Mouse (Mus musculus) megakaryocyte progenitor cell, adult 5-6 weeks (primary cell): Measurements from ENCODE around the gene Gm6993. TPM values are rescaled to one million over a fixed set of nuclear protein-coding genes. Genes with fewer than 3 reads are reported as not detected.

Experiments used
- ATAC-seq: replicated peaks from 2 replicates; pipeline ENCODE4 v1.8.0; 2016; ENCODE audit warnings: mild to moderate bottlenecking, moderate TSS enrichment, inconsistent platforms; ENCODE audit not compliant: poor library complexity
- total RNA-seq, 2 experiments: library from RNA; stranded (forward) in 1 of 2; stranded (reverse) in 1 of 2; fragments of 157-497, 149-512 nt in 1 of 2; fragments of 200-1000 nt in 1 of 2; gene quantifications; 2 replicates each; pipeline versions ENCODE4 v1.2.3 to v1.2.4; 2015 to 2017

Gene Gm6993
- total RNA-seq (2015) (not detected in 2 replicates), total RNA-seq (2017) (not detected in 2 replicates)

DNA sequence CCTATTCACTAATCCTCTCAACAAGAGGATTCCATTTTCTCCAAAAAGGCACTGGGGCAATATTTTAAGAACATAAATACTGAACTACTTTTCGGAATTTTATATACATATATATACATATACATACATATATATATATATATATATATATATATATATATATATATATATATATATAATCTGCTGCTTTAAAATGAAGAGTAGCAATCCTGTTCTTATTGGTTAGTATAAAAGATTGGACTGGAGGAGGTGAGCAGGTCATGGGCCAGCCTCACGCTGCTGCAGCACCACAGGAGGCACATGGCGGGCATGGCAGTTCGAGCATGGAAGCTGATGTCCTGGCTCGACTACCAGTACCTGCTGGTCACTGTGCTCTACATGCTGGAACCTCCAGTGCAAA lies at the start of gene Gm6993:
Gm6993 (plus strand) TSS at position 301 of the 400 bp plus-strand sequence.
- no peak for ATAC-seq

DNA sequence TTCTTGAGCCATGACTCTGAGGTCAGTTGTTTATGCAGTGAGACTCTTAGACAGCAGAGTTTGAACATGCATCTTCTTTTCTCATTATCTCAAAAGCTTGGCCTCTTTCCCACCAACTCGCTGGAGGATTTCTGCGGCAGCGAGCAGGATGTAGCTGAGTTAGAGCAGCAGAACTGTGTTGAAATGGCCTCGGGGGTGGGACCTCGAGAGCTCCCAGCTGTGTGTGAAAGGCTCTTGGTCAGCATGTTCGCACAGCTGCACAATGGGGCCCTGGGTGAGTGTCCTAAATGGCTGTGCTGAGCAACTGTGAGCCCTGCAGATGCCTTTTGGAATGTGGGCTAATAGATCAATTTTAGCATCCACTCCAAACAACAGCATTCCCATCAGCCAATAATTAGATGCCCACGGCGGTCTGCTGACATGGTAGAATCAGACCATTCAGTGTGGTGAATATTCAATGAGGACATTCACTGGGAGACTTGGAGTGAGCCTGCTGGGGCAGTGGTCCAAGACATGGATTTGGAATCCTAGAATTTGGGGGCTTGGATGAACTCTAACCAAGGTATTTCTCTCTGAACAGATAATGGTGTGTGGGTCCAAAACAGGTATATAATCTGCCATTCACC lies 49.1 kb upstream of the Gm6993 start:
- ATAC-seq, result no peak

DNA sequence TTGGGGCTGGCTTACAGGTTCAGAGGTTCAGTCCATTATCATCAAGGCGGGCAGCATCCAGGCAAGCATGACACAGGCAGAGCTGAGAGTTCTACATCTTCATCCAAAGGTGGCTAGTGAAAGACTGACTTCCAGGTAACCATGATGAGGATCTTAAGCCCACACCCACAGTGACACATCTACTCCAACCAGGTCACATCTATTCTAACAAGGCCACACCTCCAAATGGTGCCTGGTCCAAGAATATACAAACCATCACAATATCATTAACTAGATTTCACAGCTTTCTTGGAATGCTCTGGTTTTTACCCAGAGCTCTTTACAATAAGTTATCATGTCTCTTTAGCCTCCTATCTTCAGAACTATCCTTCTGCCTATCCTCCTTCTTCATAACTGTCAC lies 38.1 kb upstream of the Gm6993 start:
- ATAC-seq, result no peak

DNA sequence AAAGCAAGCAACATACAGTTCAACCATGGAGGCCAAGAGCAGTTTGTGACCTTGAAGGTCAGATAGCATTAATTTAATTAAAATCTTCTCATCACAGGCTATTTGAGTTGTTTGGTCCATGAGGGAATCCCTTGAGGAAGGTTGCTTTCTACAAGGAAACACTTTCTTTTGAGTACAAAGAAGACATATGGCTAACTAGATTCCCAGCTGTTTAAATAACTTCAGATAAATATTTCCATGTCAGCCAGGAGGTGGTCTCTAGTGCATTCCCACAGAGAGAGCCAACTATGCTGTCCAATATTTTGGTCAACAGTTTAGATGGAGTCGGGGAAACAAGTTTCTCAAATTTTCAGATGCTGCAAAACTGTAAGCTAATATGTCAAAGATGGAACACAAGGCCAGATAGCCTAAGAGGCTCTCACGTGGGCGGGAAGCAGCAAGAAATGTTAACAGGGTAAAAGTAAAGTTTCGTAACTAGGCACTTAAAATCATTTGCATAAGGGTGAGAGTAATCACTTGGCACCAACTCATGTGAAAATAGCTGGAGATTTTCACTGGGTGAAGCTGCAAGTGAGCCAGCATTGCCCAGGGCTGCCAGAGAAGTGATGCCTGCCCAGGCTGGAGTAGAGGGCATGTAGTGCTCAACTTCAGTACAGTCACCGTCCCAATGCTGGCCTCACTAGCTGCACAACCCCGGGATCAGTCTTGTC lies 36.7 kb upstream of the Gm6993 start:
- no peak for ATAC-seq

DNA sequence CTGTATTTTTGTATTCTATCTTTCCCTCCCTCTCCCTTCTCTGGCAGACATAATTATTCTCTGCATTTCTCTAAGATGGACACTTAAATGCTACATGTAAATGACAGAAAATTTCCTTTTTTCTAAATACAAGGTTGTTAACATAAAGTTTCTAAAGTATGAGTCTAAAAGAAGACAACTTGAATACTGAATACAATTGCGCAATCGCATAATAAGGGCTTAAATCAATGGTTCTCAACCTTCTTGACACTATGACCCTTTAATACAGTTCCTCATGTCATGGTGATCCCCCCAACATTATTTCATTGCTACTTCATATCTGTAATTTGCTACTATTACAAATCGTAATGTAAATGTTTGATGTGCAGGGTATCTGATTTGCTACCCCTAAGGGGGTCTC lies 35.7 kb upstream of the Gm6993 start:
- no peak for ATAC-seq

DNA sequence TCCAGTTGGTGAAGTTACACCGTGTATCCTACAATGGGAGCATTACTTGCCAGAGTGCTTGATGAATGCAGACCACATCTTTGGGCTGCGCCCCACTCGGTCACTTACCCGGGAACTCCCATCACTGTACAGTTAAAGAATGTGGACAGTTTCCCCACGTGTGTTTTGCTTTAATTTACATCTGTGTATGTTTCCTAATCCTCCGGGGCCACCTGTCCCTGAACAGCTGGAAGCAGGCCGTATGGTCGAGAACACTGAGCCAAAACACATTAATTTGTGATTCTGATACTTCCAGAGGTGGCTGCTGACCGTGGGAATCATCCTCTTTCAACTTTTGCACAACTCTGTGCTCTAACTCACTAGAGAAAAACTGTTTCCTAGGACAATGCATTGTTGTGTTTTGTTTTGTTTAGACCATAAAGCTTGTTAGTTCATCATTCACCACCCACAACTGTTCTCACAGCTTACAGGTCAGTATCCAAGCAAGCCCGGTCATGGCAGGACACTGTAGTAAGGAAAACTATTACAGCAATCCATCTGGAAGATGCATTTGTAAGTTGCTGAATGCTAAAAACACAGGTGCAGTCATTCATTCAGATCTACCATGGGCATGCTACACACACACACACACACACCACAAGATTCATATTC lies 34.5 kb upstream of the Gm6993 start:
- ATAC-seq, result no peak

DNA sequence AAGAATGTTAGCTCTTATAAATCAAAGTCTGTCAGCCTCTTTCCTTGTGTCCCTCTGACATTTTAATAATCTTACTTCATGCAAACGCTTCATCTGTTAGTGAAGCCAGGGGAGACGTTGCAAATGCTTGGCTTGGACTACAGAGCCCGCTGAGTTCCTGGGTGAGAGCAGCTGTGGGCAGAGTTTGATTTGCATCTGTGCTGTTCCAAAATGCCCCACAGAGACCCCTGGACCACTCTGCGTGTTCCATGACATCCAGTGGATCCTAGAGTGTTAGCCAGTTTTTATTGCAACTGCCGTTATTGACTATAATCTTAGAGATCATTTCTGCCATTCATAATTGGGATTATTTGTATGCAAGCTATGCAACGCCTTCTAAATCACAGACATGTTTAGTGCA lies 31.8 kb upstream of the Gm6993 start:
- no peak for ATAC-seq

DNA sequence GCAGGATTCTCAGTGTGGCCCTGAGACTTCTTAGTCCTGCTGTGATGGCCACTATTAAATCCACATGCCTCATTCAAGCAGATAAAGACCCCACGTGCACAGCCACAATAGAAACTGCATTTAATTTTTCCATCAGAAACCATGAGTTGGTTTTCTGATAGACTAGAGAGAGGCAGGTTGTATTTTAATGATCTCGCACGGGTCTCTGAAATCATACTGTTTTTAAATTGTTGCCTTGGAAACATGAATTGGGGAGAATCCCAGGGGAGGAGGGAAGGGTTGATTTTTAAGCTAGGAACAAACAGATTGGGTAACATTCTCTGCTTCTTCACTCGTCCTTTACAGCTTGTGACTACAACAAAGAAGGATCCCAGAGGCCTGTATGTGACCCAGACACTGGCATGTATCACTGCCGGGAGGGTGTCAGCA lies 31.2 kb upstream of the Gm6993 start:
- ATAC-seq, result no peak

DNA sequence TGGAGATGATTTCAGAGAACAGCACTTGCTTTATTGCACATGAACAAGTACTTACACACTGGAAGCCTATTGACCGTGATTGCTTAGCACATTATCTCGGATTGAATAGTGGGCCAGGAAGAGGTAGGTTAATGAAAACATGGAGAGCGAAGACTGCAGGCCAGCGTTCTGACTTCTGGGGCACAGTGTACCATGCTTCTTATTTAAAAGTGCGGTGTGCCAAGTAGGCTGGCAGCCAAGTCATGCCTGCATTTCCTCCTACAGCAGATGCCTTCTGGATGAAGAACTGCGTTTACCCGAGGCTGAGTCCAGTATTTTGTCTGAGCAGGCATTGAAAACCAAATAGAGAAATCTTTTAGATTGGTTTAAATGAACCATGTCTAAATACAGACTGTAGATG lies 27.0 kb upstream of the Gm6993 start:
- ATAC-seq, result no peak

DNA sequence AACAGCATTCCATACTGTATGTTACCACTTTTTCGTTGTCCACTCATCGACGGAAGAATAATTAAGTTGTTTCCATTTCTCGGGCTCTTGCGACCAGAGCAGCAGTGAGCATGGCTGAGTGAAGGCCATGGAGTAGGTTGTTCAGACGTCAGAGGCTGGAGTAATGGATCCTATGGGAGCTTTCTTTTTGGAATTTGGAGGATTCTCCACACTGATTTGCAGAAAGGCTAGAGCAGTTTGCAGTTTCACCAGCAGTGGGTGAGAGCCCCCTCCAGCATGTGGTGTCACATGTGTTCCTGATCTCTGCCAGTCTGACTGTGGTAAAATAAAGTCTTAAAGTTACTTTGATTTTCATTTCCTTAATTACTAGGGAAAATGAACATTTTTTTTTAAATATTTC lies 25.6 kb upstream of the Gm6993 start:
- no peak for ATAC-seq

DNA sequence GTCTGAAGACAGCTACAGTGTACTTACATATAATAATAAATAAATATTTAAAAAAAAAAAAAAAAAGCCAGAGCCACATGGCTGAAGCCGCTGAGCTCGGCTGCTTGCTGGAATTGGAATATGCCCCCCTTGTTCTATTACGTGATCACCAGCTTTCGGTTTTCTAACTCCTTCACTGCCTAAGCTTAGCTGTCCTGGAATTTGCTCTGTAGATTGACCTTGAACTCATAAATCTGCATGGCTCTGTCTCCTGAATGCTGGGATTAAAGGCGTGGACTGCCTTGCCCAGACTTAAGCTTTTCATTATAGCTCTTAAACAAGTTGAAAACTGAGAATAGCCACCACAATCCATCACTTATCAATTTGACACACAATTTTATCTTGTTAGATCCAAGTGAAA lies 23.3 kb upstream of the Gm6993 start:
- no peak for ATAC-seq

DNA sequence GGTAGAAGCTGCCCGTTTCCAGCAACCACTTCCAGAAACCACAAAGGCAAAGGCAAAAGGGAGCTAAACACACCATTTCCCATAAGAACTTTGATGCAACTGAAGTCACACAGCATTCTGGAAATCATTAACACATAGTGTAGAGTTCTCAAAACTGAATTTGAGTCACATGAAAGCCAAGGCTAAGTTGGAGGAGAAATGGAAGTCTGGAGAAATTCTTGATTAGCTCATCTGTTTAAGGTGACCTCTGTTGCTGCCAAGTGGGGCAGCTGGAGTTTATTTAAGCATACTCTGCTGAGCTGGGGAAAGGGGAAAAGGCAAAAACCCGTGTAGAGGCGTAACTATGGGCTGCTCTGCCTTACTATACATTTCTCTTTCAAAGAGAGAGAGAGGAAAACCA lies 21.8 kb upstream of the Gm6993 start:
- ATAC-seq, result no peak

DNA sequence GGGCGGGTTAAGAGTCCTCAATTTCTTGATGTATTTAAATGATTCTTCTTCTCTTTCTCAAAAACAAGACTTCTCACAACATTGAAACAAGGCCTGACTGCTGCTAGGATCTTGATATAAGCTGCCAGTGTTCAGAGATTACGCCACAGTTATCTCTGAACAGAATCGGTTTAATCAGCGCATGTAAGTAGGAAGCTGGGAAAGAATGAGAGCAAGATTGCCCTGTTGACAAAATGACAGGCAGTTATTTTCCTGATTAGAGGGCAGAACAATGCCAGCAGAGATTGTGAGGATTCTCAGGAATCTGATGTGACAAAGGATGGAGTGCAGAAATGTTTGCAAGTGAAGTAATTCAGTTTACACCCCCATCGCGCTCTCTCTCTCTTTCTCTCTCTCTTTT lies 19.0 kb upstream of the Gm6993 start:
- no peak for ATAC-seq

DNA sequence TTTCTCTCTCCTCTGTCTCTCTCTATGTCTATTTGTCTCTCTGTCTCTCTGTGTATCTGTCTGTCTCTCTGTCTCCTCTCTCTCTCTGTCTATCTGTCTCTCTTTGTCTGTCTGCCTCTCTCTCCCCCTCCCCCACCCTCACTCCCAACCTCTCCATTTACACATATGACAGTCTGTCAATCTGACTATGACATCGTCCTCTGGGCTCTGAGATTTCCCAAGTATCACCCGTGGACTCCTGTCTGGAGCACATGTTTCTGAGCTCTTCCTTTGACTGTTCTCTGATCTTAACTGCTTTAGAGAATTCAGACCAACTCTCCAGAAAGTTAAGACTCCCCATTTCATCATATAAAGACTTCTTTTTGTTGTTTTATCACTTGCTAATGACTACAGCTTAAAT lies 18.3 kb upstream of the Gm6993 start:
- no peak for ATAC-seq

DNA sequence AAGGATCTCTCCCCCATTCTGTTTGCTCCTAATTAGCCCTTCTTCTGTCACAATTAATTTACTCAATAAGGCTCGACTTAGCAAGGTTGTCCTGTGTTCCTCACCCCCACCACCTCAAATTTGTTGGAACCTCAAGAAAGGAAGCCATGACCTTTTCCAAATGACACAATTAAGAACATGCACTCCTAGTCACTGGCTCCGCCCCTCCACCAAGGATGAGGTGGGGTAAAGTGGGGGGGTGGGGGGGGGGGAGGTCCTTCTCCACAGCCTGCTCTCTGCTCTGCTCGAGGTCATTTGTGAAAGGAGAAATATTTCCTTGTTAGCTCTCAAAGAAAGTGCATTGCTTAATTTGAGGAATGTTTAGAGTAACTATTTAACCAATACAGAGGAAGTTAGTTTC lies 17.8 kb upstream of the Gm6993 start:
- ATAC-seq, result no peak

DNA sequence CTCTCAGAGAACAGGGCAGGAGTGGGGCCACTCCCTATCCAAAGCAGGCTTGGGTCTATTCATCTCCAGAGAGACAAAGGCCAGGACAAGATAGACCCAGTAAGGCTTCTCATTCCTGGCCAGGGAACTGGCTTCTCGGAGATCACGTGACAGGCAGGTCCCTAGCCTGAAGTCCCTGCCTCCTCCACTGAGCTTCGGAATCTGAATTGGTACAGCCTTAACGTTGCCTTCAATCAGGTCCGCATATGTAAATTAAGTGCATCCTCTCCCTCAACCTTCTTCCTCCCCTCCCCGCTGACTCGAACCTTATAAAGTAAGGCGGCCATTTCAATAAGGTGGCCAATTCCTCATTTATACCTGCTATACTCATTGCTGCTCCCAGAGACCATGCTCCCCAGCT lies 15.1 kb upstream of the Gm6993 start:
- ATAC-seq, result no peak

DNA sequence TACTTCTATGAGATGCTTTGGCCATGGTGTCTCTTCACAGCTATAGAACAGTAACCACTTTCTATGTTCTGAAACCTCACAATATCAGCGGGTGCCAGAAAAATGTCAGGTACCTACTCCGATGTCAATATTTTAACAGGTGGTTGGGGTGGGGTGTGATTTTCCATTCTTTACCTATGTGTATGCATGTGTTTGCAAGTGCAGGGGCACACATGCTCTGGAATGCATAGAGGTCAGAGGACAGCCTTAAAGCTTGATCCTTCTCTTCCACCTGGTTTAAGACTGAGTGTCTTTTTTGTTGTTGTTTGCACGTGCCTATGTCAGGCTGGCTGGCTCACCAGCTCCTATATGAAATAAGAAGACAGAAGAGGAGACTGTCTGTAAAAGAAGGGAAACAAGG lies 13.4 kb upstream of the Gm6993 start:
- ATAC-seq, result no peak

DNA sequence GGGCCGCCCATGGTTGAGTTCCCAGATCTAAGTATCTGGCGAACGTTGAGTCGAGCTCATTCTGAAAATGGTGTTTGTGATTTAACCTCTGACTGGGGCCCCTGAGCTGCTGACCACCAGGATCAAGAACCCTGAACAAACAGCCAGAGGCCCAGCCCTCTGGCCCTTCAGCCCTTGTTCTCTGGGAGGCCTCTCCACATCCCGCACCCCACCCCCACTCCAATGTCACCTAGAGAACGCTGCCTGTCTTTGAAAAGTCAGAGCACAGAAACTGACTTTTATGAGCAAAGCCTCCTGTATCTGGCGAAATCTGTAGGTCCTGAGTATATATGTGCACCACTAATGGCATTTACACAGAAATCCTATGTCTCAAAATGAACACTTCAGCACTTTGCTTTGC lies 11.7 kb upstream of the Gm6993 start:
- ATAC-seq, result no peak

DNA sequence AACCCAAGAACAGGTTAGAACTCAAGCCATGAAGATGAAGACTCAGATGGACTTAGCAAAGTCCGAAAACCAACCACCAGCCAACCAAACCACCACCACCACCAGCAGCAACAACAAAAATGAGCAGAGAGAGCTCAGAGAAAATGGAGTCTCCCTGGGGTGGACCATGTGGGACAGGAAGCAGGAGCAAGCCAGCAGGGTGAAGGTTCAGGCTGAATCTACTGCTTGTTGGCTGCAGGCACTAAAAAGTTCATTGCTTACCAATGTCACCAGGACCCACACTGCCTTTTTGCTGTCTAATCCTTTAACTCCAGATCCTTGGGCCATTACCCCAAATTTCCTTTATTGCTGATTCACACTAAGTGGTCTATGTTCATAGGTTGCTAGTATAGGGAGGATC lies 7.9 kb upstream of the Gm6993 start:
- ATAC-seq, result no peak

DNA sequence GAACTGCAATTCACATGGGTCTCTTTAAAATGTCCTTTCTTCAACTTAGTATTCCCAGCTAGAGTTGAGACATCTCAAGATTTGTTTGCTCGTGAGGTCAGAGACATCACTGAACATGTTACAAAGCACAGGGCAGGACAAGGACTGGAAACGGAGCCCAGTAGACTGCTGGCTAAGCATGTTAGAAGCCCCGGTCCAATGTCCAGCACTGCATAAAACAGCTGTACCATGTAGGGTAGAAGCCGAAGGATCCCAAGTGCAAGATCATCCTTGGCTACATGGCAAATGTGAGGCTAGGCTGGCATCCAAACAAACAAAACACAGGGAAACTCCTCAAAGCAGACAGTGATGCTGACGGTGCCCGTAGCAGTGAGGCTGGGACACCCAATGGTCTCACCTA lies 5.6 kb upstream of the Gm6993 start:
- ATAC-seq, result no peak

DNA sequence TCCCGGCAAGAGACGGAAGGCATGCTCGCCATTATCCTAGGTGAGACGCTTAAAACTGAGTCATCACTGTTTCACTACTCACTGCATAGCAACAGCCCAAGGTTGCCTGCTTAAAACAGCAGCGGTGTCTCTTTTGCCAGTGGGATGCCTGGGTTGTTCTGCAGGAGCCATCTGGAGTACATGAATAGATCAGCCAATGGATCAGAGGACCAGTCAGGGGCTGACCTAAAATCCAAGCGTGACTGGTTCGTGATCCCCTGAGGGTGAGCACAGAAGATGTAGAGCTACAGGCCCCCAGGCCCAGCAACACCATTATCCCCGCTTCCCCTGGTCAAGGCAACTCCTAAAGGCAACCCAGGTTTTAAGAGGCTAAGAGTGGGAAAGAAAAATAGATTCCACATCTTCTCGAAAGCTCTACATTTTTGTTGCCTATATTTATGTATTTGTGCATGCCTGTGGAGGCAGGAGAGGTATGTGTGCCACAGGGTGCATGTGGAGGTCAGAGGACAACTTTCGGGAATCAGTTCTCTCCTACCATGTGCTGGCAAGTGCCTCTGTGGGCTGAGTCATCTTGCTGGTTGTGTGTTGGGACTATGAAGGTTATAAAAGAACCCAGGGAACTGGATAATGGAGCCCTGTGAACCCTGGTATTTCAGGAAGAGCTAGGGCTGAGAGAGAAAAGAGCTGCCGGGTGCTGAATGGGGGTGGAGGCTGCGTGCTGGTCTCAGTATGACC lies 3.5 kb upstream of the Gm6993 start:
- no peak for ATAC-seq
